ENCODE assay signal across 8 mouse cellular contexts in genomic region chr11:69070590-69071222, GRCm38 (mm10). TPM values are rescaled to one million over a fixed set of nuclear protein-coding genes. Genes with fewer than 3 reads are reported as not detected.
A peak's percentile ranks its signal among the peaks of the same experiment; 100 is the strongest.
DNase-seq lines count a peak whose midpoint lies in the region; ATAC-seq lines count a peak whose summit lies in the region.

Gene Tmem107 (plus strand): TSS chr11:69070806.

- no peaks in the 10 kb centered on the region for H3K9me3 ChIP-seq in embryonic facial prominence, embryonic 14.5 days (ENCODE audit: control insufficient read depth, low read length)
- H3K9me3 ChIP-seq in kidney, embryonic 14.5 days (ENCODE audit: control insufficient read depth, low read length): no peaks in the 10 kb centered on the region
- H3K9me3 ChIP-seq in limb, embryonic 15.5 days: no peaks in the 10 kb centered on the region

- H3K4me1 ChIP-seq in embryonic facial prominence, embryonic 14.5 days (ENCODE audit: control insufficient read depth, insufficient read depth, low read length): peaks cover 10% of the 10 kb centered on the region; the same call in 1 of the 2 replicates
- H3K4me1 ChIP-seq in kidney, embryonic 14.5 days (ENCODE audit: control insufficient read depth, insufficient read depth, low read length): peaks cover 24% of the 10 kb centered on the region
- H3K4me1 ChIP-seq in limb, embryonic 15.5 days: peaks cover 55% of the 10 kb centered on the region

- peak; percentile 89 for ATAC-seq in embryonic facial prominence, embryonic 14.5 days (ENCODE audit: low read depth)
- peak; percentile 89 for ATAC-seq in kidney, embryonic 14.5 days (ENCODE audit: low FRiP score, low TSS enrichment)
- peak; percentile 84 for ATAC-seq in limb, embryonic 15.5 days (ENCODE audit: insufficient number of reproducible peaks, low FRiP score, low TSS enrichment, low read depth)

- no peaks in the 10 kb centered on the region for H3K27me3 ChIP-seq in embryonic facial prominence, embryonic 14.5 days (replicated peaks; ENCODE audit: control insufficient read depth, insufficient read depth, low read length)
- no peaks in the 10 kb centered on the region for H3K27me3 ChIP-seq in kidney, embryonic 14.5 days (ENCODE audit: control insufficient read depth, insufficient read depth, low read length)
- H3K27me3 ChIP-seq in limb, embryonic 15.5 days: no peaks in the 10 kb centered on the region

- H3K4me2 ChIP-seq in embryonic facial prominence, embryonic 14.5 days (ENCODE audit: low read depth, low read length): peak within 1 kb of the TSS; percentile 66
- peak within 1 kb of the TSS; percentile 72 for H3K4me2 ChIP-seq in kidney, embryonic 14.5 days (replicated peaks; ENCODE audit: low read depth, low read length)
- peak within 1 kb of the TSS; percentile 72 for H3K4me2 ChIP-seq in limb, embryonic 15.5 days

- no peaks in the 10 kb centered on the region for H3K36me3 ChIP-seq in embryonic facial prominence, embryonic 14.5 days (ENCODE audit: control insufficient read depth, insufficient read depth, low read length)
- no peaks in the 10 kb centered on the region for H3K36me3 ChIP-seq in kidney, embryonic 14.5 days (ENCODE audit: control insufficient read depth, insufficient read depth, low read length)
- H3K36me3 ChIP-seq in limb, embryonic 15.5 days: no peaks in the 10 kb centered on the region

- H3K4me3 ChIP-seq in embryonic facial prominence, embryonic 14.5 days (ENCODE audit: low read depth, low read length): peak within 1 kb of the TSS; percentile 67
- peak within 1 kb of the TSS; percentile 62 for H3K4me3 ChIP-seq in kidney, embryonic 14.5 days (ENCODE audit: low read length)
- peak within 1 kb of the TSS; percentile 61 for H3K4me3 ChIP-seq in limb, embryonic 15.5 days

- H3K27ac ChIP-seq in embryonic facial prominence, embryonic 14.5 days (replicated peaks; ENCODE audit: low read depth, low read length): peak within 1 kb of the TSS; percentile 98
- peak within 1 kb of the TSS; percentile 88 for H3K27ac ChIP-seq in kidney, embryonic 14.5 days (ENCODE audit: low read depth, low read length)
- peak within 1 kb of the TSS; percentile 98 for H3K27ac ChIP-seq in limb, embryonic 15.5 days

- DNase-seq in 3T3-L1 (ENCODE audit: low read depth, low spot score): peak; percentile 96
- DNase-seq in adrenal gland, postnatal 4 days (ENCODE audit: low spot score in 2 of 2): peak; percentile 81 to 87
- DNase-seq in embryonic facial prominence, embryonic 14.5 days (ENCODE audit: low spot score): peak; percentile 98
- peak; percentile 94 for DNase-seq in heart, adult 8-10 months (ENCODE audit: low spot score)
- DNase-seq in monocyte, adult 2 months (ENCODE audit: low read depth in 1 of 2, low spot score in 2 of 2): peak; percentile 73 to 84
- DNase-seq in spleen, postnatal 36 days (ENCODE audit: low spot score in 2 of 2): peak; percentile 94 to 95

- peak within 1 kb of the TSS; percentile 91 for H3K9ac ChIP-seq in embryonic facial prominence, embryonic 14.5 days (ENCODE audit: low read depth, low read length)
- peak within 1 kb of the TSS; percentile 79 for H3K9ac ChIP-seq in kidney, embryonic 14.5 days (ENCODE audit: low read depth, low read length)
- peak within 1 kb of the TSS; percentile 83 for H3K9ac ChIP-seq in limb, embryonic 15.5 days

- WGBS in embryonic facial prominence, embryonic 14.5 days: under 1% methylated on average over 27 of the region's 47 CpGs
- under 1% methylated on average over 40 of the region's 47 CpGs for WGBS in kidney, embryonic 14.5 days
- under 1% methylated on average over 47 of the region's 47 CpGs for WGBS in limb, embryonic 15.5 days

RNA-seq across cellular contexts. Expression of gene Tmem107, which starts in this region (rescaled TPM):
- total RNA-seq in adrenal gland, postnatal 4 days (2021): 10 to 100 TPM; 20.6 TPM
- polyA plus RNA-seq in embryonic facial prominence, embryonic 14.5 days (2014; fragmentation: Nextera tagmentation; extraction: Ambion mirVana): 65.6 and 87.8 TPM in 2 replicates
- 1 to 10 TPM; 6.3 to 8.4 (median 7.5) TPM for total RNA-seq in heart, adult 8-10 months (2022)
- 62.2 and 73.8 TPM in 2 replicates for polyA plus RNA-seq in kidney, embryonic 14.5 days (2014; fragmentation: Nextera tagmentation; extraction: Ambion mirVana)
- polyA plus RNA-seq in limb, embryonic 15.5 days (2015; fragmentation: Nextera tagmentation; extraction: Ambion mirVana): 64.8 and 65.5 TPM in 2 replicates

Comparison
In these comparisons a context has a peak if more than half of its experiments do, and no peak if none do; other contexts are left out.
1. Peak in every context shown above with its lines: DNase-seq, ATAC-seq, H3K4me3 ChIP-seq and H3K27ac ChIP-seq.